ENCODE assay signal across 22 mouse cellular contexts in the genomic region with DNA sequence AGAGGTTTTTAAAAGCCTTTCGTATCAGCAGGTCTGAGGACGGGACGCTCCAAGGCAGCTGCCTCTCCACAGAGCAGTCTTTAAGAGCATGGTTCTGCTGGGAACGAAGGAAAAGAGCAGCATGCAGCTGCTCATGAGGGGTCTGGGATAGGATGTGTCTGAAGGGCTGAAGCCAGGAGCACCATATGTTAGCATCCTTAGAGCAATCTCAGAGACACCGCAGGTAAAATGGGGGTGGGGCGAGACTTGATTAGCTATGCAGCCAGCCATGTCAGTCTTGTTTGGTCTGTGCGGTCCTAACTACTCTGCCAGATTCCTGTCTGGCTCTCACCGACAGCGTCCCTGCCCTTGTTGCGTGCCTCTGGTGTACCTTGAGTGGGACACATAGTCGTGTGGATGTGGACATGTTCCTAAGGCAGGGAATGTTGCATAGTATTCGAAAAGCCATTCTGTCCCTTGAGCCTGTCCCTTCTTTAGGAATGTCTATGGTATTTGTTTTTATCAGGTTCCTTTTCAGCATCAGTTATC. TPM values are rescaled to one million over a fixed set of nuclear protein-coding genes. Genes with fewer than 3 reads are reported as not detected.
DNase-seq lines count a peak whose midpoint lies in the region; ATAC-seq and TF ChIP-seq lines count a peak whose summit lies in the region.
"Had no signal": no experiment of that assay in that cellular context is flagged by ENCODE, and none has a peak within 500 bp of the region (broad histone marks: within the 10 kb centered on the region; RNA-seq: fewer than 3 reads in every experiment).

No protein-coding gene starts in this region.

- H3K27me3 ChIP-seq in hindbrain, postnatal 0 days (ENCODE audit: insufficient read depth, low read length): no peaks in the 10 kb centered on the region
- no peaks in the 10 kb centered on the region for H3K27me3 ChIP-seq in hindbrain, embryonic 14.5 days (ENCODE audit: control insufficient read depth, insufficient read depth, low read length)
- no peaks in the 10 kb centered on the region for H3K27me3 ChIP-seq in thymus, adult 2 months (ENCODE audit: control insufficient read depth, insufficient read depth, low read length)
- H3K27me3 ChIP-seq: forebrain, embryonic 13.5 days; hindbrain, embryonic 13.5 days had no signal

- no peak for TF ChIP-seq CTCF in hindbrain, postnatal 0 days (IDR thresholded peaks at IDR 0.05; ENCODE audit: low read depth)
- no peak for TF ChIP-seq CTCF in thymus, adult 2 months (IDR thresholded peaks at IDR 0.05; ENCODE audit: borderline replicate concordance, control insufficient read depth, extremely low read depth, insufficient read depth, low read length, poor library complexity)

- H3K27ac ChIP-seq in hindbrain, postnatal 0 days: no peak overlapping the region
- H3K27ac ChIP-seq in hindbrain, embryonic 14.5 days: no peak overlapping the region
- no peak overlapping the region for H3K27ac ChIP-seq in thymus, adult 2 months (ENCODE audit: control insufficient read depth, insufficient read depth, low read length)
- H3K27ac ChIP-seq: forebrain, embryonic 10.5 days; forebrain, embryonic 13.5 days; heart, embryonic 10.5 days; hindbrain, embryonic 10.5 days; hindbrain, embryonic 13.5 days had no signal

- H3K4me1 ChIP-seq in hindbrain, postnatal 0 days (ENCODE audit: insufficient read depth, low read length): no peaks in the 10 kb centered on the region
- H3K4me1 ChIP-seq in hindbrain, embryonic 14.5 days (replicated peaks; ENCODE audit: control insufficient read depth, insufficient read depth, low read length): no peaks in the 10 kb centered on the region
- no peaks in the 10 kb centered on the region for H3K4me1 ChIP-seq in thymus, adult 2 months (replicated peaks; ENCODE audit: control insufficient read depth, insufficient read depth, low read length)
- H3K4me1 ChIP-seq: forebrain, embryonic 10.5 days; forebrain, embryonic 13.5 days; heart, embryonic 10.5 days; hindbrain, embryonic 13.5 days had no signal

- peak; percentile 24; the same call in 1 of the 2 replicates for ATAC-seq in hindbrain, postnatal 0 days
- ATAC-seq in hindbrain, embryonic 14.5 days (ENCODE audit: low FRiP score): no peak
- ATAC-seq: CD4-positive, CD25-positive, alpha-beta regulatory T cell, adult 4 months; forebrain, embryonic 13.5 days; forebrain, embryonic 16.5 days had no signal

- TF ChIP-seq POLR2A in thymus, adult 2 months (IDR thresholded peaks at IDR 0.05; ENCODE audit: control insufficient read depth, extremely low read depth, insufficient read depth, low read length, poor library complexity): no peak

- DNase-seq in heart, adult 11 months: peak; percentile 95
- DNase-seq in heart, postnatal 4 days: no peak
- no peak for DNase-seq in hindbrain, postnatal 0 days (ENCODE audit: low spot score)
- DNase-seq in hindbrain, embryonic 14.5 days (ENCODE audit: low spot score): no peak
- DNase-seq in R1 (ENCODE audit: low read depth, low spot score) (peak; percentile 5), ZHBTc4 (ENCODE audit: low read depth, low spot score) (peak; percentile 9)
- DNase-seq in thymus, adult 2 months: no peak
- DNase-seq: adrenal gland, postnatal 10 days; adrenal gland, postnatal 36 days; cerebellum, adult 11-12 months; cerebellum, adult 8-10 months; cerebellum, postnatal 14 days; gastrocnemius, postnatal 14 days; kidney, adult 11 months; kidney, adult 8-10 months had no signal

- H3K4me3 ChIP-seq in hindbrain, postnatal 0 days (ENCODE audit: low read length): no peak overlapping the region
- H3K4me3 ChIP-seq in hindbrain, embryonic 14.5 days (replicated peaks; ENCODE audit: low read length): no peak overlapping the region
- H3K4me3 ChIP-seq in thymus, adult 2 months (ENCODE audit: control insufficient read depth, insufficient read depth, low read length): no peak overlapping the region
- H3K4me3 ChIP-seq: forebrain, embryonic 10.5 days; forebrain, embryonic 13.5 days; heart, embryonic 10.5 days; hindbrain, embryonic 10.5 days; hindbrain, embryonic 13.5 days had no signal

- no peak overlapping the region for H3K4me2 ChIP-seq in hindbrain, postnatal 0 days (ENCODE audit: low read depth, low read length)
- no peak overlapping the region for H3K4me2 ChIP-seq in hindbrain, embryonic 14.5 days (replicated peaks)
- H3K4me2 ChIP-seq: forebrain, embryonic 13.5 days; hindbrain, embryonic 13.5 days had no signal

- WGBS in hindbrain, postnatal 0 days: 82% methylated on average over 12 of the region's 12 CpGs
- 92% methylated on average over 12 of the region's 12 CpGs for WGBS in hindbrain, embryonic 14.5 days
- 92% methylated on average over 12 of the region's 12 CpGs for WGBS in thymus, adult 2 months

- H3K9me3 ChIP-seq in hindbrain, postnatal 0 days (ENCODE audit: low read length): no peaks in the 10 kb centered on the region
- H3K9me3 ChIP-seq in hindbrain, embryonic 14.5 days (ENCODE audit: control insufficient read depth, low read length): no peaks in the 10 kb centered on the region
- H3K9me3 ChIP-seq: forebrain, embryonic 10.5 days; forebrain, embryonic 13.5 days; heart, embryonic 10.5 days; hindbrain, embryonic 10.5 days; hindbrain, embryonic 13.5 days had no signal

- H3K36me3 ChIP-seq in hindbrain, postnatal 0 days (ENCODE audit: insufficient read depth, low read length): no peaks in the 10 kb centered on the region
- peaks cover 4% of the 10 kb centered on the region; the same call in 1 of the 2 replicates for H3K36me3 ChIP-seq in hindbrain, embryonic 14.5 days (replicated peaks; ENCODE audit: control insufficient read depth, insufficient read depth)
- H3K36me3 ChIP-seq in thymus, adult 2 months (ENCODE audit: control insufficient read depth, insufficient read depth, low read length): no peaks in the 10 kb centered on the region
- H3K36me3 ChIP-seq: heart, embryonic 10.5 days; hindbrain, embryonic 13.5 days had no signal

- H3K9ac ChIP-seq in hindbrain, postnatal 0 days (replicated peaks; ENCODE audit: low read length): no peak overlapping the region
- H3K9ac ChIP-seq in hindbrain, embryonic 14.5 days: no peak overlapping the region
- H3K9ac ChIP-seq: forebrain, embryonic 13.5 days; hindbrain, embryonic 13.5 days had no signal

RNA-seq across cellular contexts. Expression of a gene that starts 43.8 kb away (rescaled TPM):
- total RNA-seq in heart, postnatal 4 days (2021): 1 to 10 TPM; 4.0 to 4.6 TPM
- total RNA-seq in hindbrain, postnatal 0 days (2014; rRNA removed): 10.4 and 11.7 TPM in 2 replicates
- polyA plus RNA-seq in hindbrain, postnatal 0 days (2015; fragmentation: Nextera tagmentation; extraction: Ambion mirVana): 8.2 and 8.4 TPM in 2 replicates
- 12.9 and 14.2 TPM in 2 replicates for polyA plus RNA-seq in hindbrain, embryonic 14.5 days (2014; fragmentation: Nextera tagmentation; extraction: Ambion mirVana)
- 9.0 and 9.2 TPM in 2 replicates for polyA plus RNA-seq in thymus, adult 2 months (2012; rRNA removed)

Comparison
In these comparisons a context has a peak if more than half of its experiments do, and no peak if none do; other contexts are left out.
1. DNase-seq: peak in heart, adult 11 months (single experiment), R1 (single experiment) and ZHBTc4 (single experiment); none in heart, postnatal 4 days (single experiment), hindbrain, postnatal 0 days (single experiment), hindbrain, embryonic 14.5 days (single experiment) and thymus, adult 2 months (single experiment).